Mouse (Mus musculus) heart, postnatal 36 days (tissue): Measurements from ENCODE around the gene Hsph1. TPM values are rescaled to one million over a fixed set of nuclear protein-coding genes. Genes with fewer than 3 reads are reported as not detected.

ENCODE experiments used
- DNase-seq, 2 experiments: peaks; one replicate each; pipeline ENCODE4 v3.0.0; 2021 to 2022
- intact Hi-C: fragments of 180-260 bp; cut with DNase I; formaldehyde crosslinking; loops from one replicate; pipeline ENCODE4 v1.15.1; 2025
- total RNA-seq, 2 experiments: library from RNA; stranded (reverse); gene quantifications; 2 replicates each; pipeline ENCODE4 v1.2.3; 2021

Hsph1 gene
- total RNA-seq, 2 experiments from 2014 or later, result 40.4 to 60.4 TPM

- intact Hi-C loops, result no loop called here
- DNase-seq, result no peak
Measured at GRCm38 (mm10) chr5:149597351-149597750, 38.8 kb downstream of the Hsph1 start.

GRCm38 (mm10) chr5:149594215-149594614 is 42.0 kb downstream of the Hsph1 start:
- DNase-seq, result no peak
- intact Hi-C loops, result no loop called here

- intact Hi-C loops, result no loop called here
- DNase-seq, result no peak
Measured at GRCm38 (mm10) chr5:149589932-149590331, 46.2 kb downstream of the Hsph1 start.

- intact Hi-C loops, result no loop called here
- DNase-seq, result no peak
Measured at GRCm38 (mm10) chr5:149588814-149589534, 47.2 kb downstream of the Hsph1 start.

- intact Hi-C loops, result no loop called here
- no peak for DNase-seq
Measured at GRCm38 (mm10) chr5:149587327-149587895, 48.8 kb downstream of the Hsph1 start.

- DNase-seq, result no peak
- intact Hi-C loops, result no loop called here
Measured at GRCm38 (mm10) chr5:149585910-149586309, 50.3 kb downstream of the Hsph1 start.

GRCm38 (mm10) chr5:149585231-149585630 is 50.9 kb downstream of the Hsph1 start:
- DNase-seq, result no peak
- intact Hi-C loops, result no loop called here

- no peak for DNase-seq
- intact Hi-C loops, result no loop called here
Measured at GRCm38 (mm10) chr5:149584154-149584655, 52.0 kb downstream of the Hsph1 start.

- intact Hi-C loops, result no loop called here
- DNase-seq, result no peak
Measured at GRCm38 (mm10) chr5:149583507-149583906, 52.7 kb downstream of the Hsph1 start.

GRCm38 (mm10) chr5:149582642-149583262 is 53.4 kb downstream of the Hsph1 start:
- intact Hi-C loops, result no loop called here
- DNase-seq, result no peak

GRCm38 (mm10) chr5:149577449-149577848 is 58.7 kb downstream of the Hsph1 start:
- intact Hi-C loops, result no loop called here

GRCm38 (mm10) chr5:149576977-149577376 is 59.2 kb downstream of the Hsph1 start:
- intact Hi-C loops, result no loop called here
- DNase-seq, result no peak

More at GRCm38 (mm10) chr5:149577449-149577848, 58.7 kb downstream of the Hsph1 start:
- no peak for DNase-seq

- intact Hi-C loops, result no loop called here
Measured at GRCm38 (mm10) chr5:149568993-149569392, 67.2 kb downstream of the Hsph1 start.

GRCm38 (mm10) chr5:149566957-149567356 is 69.2 kb downstream of the Hsph1 start:
- intact Hi-C loops, result no loop called here
- peak; percentile 38 to 49 for DNase-seq

More at GRCm38 (mm10) chr5:149568993-149569392, 67.2 kb downstream of the Hsph1 start:
- DNase-seq, result no peak

- intact Hi-C loops, result no loop called here
- no peak for DNase-seq
Measured at GRCm38 (mm10) chr5:149566026-149566425, 70.2 kb downstream of the Hsph1 start.

Other genes starting within 250 kb of the Hsph1 start
- 10 to 100 TPM; 15.3 to 20.8 TPM for gene Medag, start 224.6 kb downstream of the Hsph1 start, total RNA-seq
- gene Tex26, start 196.7 kb downstream of the Hsph1 start, total RNA-seq, result not detected
- gene Wdr95, start 107.7 kb downstream of the Hsph1 start, total RNA-seq, result not detected
- gene B3glct, start 41.9 kb upstream of the Hsph1 start, total RNA-seq, result 1 to 10 TPM; 5.9 to 6.6 TPM